Mouse (Mus musculus): ENCODE measurements around the gene Tmem178b. TPM values are rescaled to one million over a fixed set of nuclear protein-coding genes. Genes with fewer than 3 reads are reported as not detected.

The Tmem178b gene
- polyA plus RNA-seq, 1 experiment from 2014 or later, result 48.9 TPM

- whole genome bisulfite sequencing, result 81% methylated on average over 5 of the region's 5 CpGs
- H3K4me3 ChIP-seq (ENCODE audit: low read depth, low read length), result no peak overlapping the region
- H3K27ac ChIP-seq (ENCODE audit: low read depth, low read length), result no peak overlapping the region
- no peaks in the 10 kb centered on the region for H3K9me3 ChIP-seq (ENCODE audit: control insufficient read depth, low read length)
- H3K4me2 ChIP-seq (ENCODE audit: low read depth, low read length), result no peak overlapping the region
- H3K9ac ChIP-seq (replicated peaks; ENCODE audit: low read depth, low read length), result no peak overlapping the region
- no peaks in the 10 kb centered on the region for H3K4me1 ChIP-seq (ENCODE audit: control insufficient read depth, insufficient read depth, low read length)
- ATAC-seq (ENCODE audit: low read depth), result no peak
- no peaks in the 10 kb centered on the region for H3K36me3 ChIP-seq (ENCODE audit: control insufficient read depth, insufficient read depth, low read length)
- H3K27me3 ChIP-seq (ENCODE audit: control insufficient read depth, insufficient read depth, low read length), result no peaks in the 10 kb centered on the region
These were observed 72.8 kb downstream of the Tmem178b start for GRCm38 (mm10) chr6:39945670-39946440.

GRCm38 (mm10) chr6:39946601-39947000 is 73.5 kb downstream of the Tmem178b start:
- Histone ChIP-seq H3K4me1 (ENCODE audit: control insufficient read depth, insufficient read depth, low read length) (no peaks in the 10 kb centered on the region), H3K27me3 (ENCODE audit: control insufficient read depth, insufficient read depth, low read length) (no peaks in the 10 kb centered on the region), H3K36me3 (ENCODE audit: control insufficient read depth, insufficient read depth, low read length) (no peaks in the 10 kb centered on the region), H3K9me3 (ENCODE audit: control insufficient read depth, low read length) (no peaks in the 10 kb centered on the region), H3K27ac (ENCODE audit: low read depth, low read length) (no peak overlapping the region), H3K9ac (replicated peaks; ENCODE audit: low read depth, low read length) (no peak overlapping the region), H3K4me2 (ENCODE audit: low read depth, low read length) (no peak overlapping the region), H3K4me3 (ENCODE audit: low read depth, low read length) (no peak overlapping the region)
- WGBS, result 88% methylated on average over 4 of the region's 4 CpGs
- ATAC-seq (ENCODE audit: low read depth), result no peak

- no peak overlapping the region for H3K27ac ChIP-seq (ENCODE audit: low read depth, low read length)
- no peak overlapping the region for H3K4me3 ChIP-seq (ENCODE audit: low read depth, low read length)
- ATAC-seq (ENCODE audit: low read depth), result no peak
- no peaks in the 10 kb centered on the region for H3K27me3 ChIP-seq (ENCODE audit: control insufficient read depth, insufficient read depth, low read length)
- H3K9me3 ChIP-seq (ENCODE audit: control insufficient read depth, low read length), result no peaks in the 10 kb centered on the region
- H3K36me3 ChIP-seq (ENCODE audit: control insufficient read depth, insufficient read depth, low read length), result no peaks in the 10 kb centered on the region
- no peak overlapping the region for H3K4me2 ChIP-seq (ENCODE audit: low read depth, low read length)
- no peaks in the 10 kb centered on the region for H3K4me1 ChIP-seq (ENCODE audit: control insufficient read depth, insufficient read depth, low read length)
- WGBS, result 86% methylated on average over 5 of the region's 5 CpGs
- H3K9ac ChIP-seq (replicated peaks; ENCODE audit: low read depth, low read length), result no peak overlapping the region
These were observed 80.9 kb downstream of the Tmem178b start for GRCm38 (mm10) chr6:39953951-39954350.

GRCm38 (mm10) chr6:39955211-39955610 is 82.1 kb downstream of the Tmem178b start:
- Histone ChIP-seq H3K27me3 (ENCODE audit: control insufficient read depth, insufficient read depth, low read length) (no peaks in the 10 kb centered on the region), H3K27ac (ENCODE audit: low read depth, low read length) (no peak overlapping the region), H3K4me2 (ENCODE audit: low read depth, low read length) (no peak overlapping the region), H3K4me3 (ENCODE audit: low read depth, low read length) (no peak overlapping the region), H3K9me3 (ENCODE audit: control insufficient read depth, low read length) (no peaks in the 10 kb centered on the region), H3K36me3 (ENCODE audit: control insufficient read depth, insufficient read depth, low read length) (no peaks in the 10 kb centered on the region), H3K9ac (replicated peaks; ENCODE audit: low read depth, low read length) (no peak overlapping the region), H3K4me1 (ENCODE audit: control insufficient read depth, insufficient read depth, low read length) (no peaks in the 10 kb centered on the region)
- 97% methylated on average over 2 of the region's 2 CpGs for WGBS
- no peak for ATAC-seq (ENCODE audit: low read depth)

- no peaks in the 10 kb centered on the region for H3K9me3 ChIP-seq (ENCODE audit: control insufficient read depth, low read length)
- no peaks in the 10 kb centered on the region for H3K4me1 ChIP-seq (ENCODE audit: control insufficient read depth, insufficient read depth, low read length)
- no peak overlapping the region for H3K4me2 ChIP-seq (ENCODE audit: low read depth, low read length)
- H3K36me3 ChIP-seq (ENCODE audit: control insufficient read depth, insufficient read depth, low read length), result no peaks in the 10 kb centered on the region
- H3K9ac ChIP-seq (replicated peaks; ENCODE audit: low read depth, low read length), result no peak overlapping the region
- H3K27ac ChIP-seq (ENCODE audit: low read depth, low read length), result no peak overlapping the region
- ATAC-seq (ENCODE audit: low read depth), result no peak
- WGBS, result 71% methylated on average over 4 of the region's 4 CpGs
- H3K27me3 ChIP-seq (ENCODE audit: control insufficient read depth, insufficient read depth, low read length), result no peaks in the 10 kb centered on the region
- H3K4me3 ChIP-seq (ENCODE audit: low read depth, low read length), result no peak overlapping the region
These were observed 91.5 kb downstream of the Tmem178b start for GRCm38 (mm10) chr6:39964606-39965005.

GRCm38 (mm10) chr6:39970281-39970680 is 97.2 kb downstream of the Tmem178b start:
- Histone ChIP-seq H3K9me3 (ENCODE audit: control insufficient read depth, low read length) (no peaks in the 10 kb centered on the region), H3K36me3 (ENCODE audit: control insufficient read depth, insufficient read depth, low read length) (no peaks in the 10 kb centered on the region), H3K27ac (ENCODE audit: low read depth, low read length) (no peak overlapping the region), H3K4me2 (ENCODE audit: low read depth, low read length) (no peak overlapping the region), H3K9ac (replicated peaks; ENCODE audit: low read depth, low read length) (no peak overlapping the region), H3K4me3 (ENCODE audit: low read depth, low read length) (no peak overlapping the region), H3K4me1 (ENCODE audit: control insufficient read depth, insufficient read depth, low read length) (no peaks in the 10 kb centered on the region), H3K27me3 (ENCODE audit: control insufficient read depth, insufficient read depth, low read length) (no peaks in the 10 kb centered on the region)
- no peak for ATAC-seq (ENCODE audit: low read depth)

- no peaks in the 10 kb centered on the region for H3K27me3 ChIP-seq (ENCODE audit: control insufficient read depth, insufficient read depth, low read length)
- no peak overlapping the region for H3K4me3 ChIP-seq (ENCODE audit: low read depth, low read length)
- no peak for ATAC-seq (ENCODE audit: low read depth)
- H3K9ac ChIP-seq (replicated peaks; ENCODE audit: low read depth, low read length), result no peak overlapping the region
- 84% methylated on average over 4 of the region's 4 CpGs for WGBS
- no peaks in the 10 kb centered on the region for H3K4me1 ChIP-seq (ENCODE audit: control insufficient read depth, insufficient read depth, low read length)
- H3K4me2 ChIP-seq (ENCODE audit: low read depth, low read length), result no peak overlapping the region
- H3K27ac ChIP-seq (ENCODE audit: low read depth, low read length), result no peak overlapping the region
- H3K9me3 ChIP-seq (ENCODE audit: control insufficient read depth, low read length), result no peaks in the 10 kb centered on the region
- no peaks in the 10 kb centered on the region for H3K36me3 ChIP-seq (ENCODE audit: control insufficient read depth, insufficient read depth, low read length)
These were observed 105.9 kb downstream of the Tmem178b start for GRCm38 (mm10) chr6:39978942-39979341.

- H3K27ac ChIP-seq (ENCODE audit: low read depth, low read length), result no peak overlapping the region
- no peak overlapping the region for H3K4me3 ChIP-seq (ENCODE audit: low read depth, low read length)
- H3K9me3 ChIP-seq (ENCODE audit: control insufficient read depth, low read length), result no peaks in the 10 kb centered on the region
- no peak for ATAC-seq (ENCODE audit: low read depth)
- WGBS, result 64% methylated on average over 4 of the region's 4 CpGs
- H3K27me3 ChIP-seq (ENCODE audit: control insufficient read depth, insufficient read depth, low read length), result no peaks in the 10 kb centered on the region
- no peak overlapping the region for H3K4me2 ChIP-seq (ENCODE audit: low read depth, low read length)
- H3K36me3 ChIP-seq (ENCODE audit: control insufficient read depth, insufficient read depth, low read length), result no peaks in the 10 kb centered on the region
- no peaks in the 10 kb centered on the region for H3K4me1 ChIP-seq (ENCODE audit: control insufficient read depth, insufficient read depth, low read length)
- H3K9ac ChIP-seq (replicated peaks; ENCODE audit: low read depth, low read length), result no peak overlapping the region
These were observed 117.7 kb downstream of the Tmem178b start for GRCm38 (mm10) chr6:39990772-39991171.

- WGBS, result 20% methylated on average over 6 of the region's 6 CpGs
- peak; percentile 58; the same call in 1 of the 2 replicates for ATAC-seq (ENCODE audit: low read depth)
These were observed 118.9 kb downstream of the Tmem178b start for GRCm38 (mm10) chr6:39991922-39992321.

More at GRCm38 (mm10) chr6:39991922-39992321, 118.9 kb downstream of the Tmem178b start:
- H3K4me1 ChIP-seq (ENCODE audit: control insufficient read depth, insufficient read depth, low read length), result no peaks in the 10 kb centered on the region
- no peak overlapping the region for H3K4me3 ChIP-seq (ENCODE audit: low read depth, low read length)
- no peaks in the 10 kb centered on the region for H3K27me3 ChIP-seq (ENCODE audit: control insufficient read depth, insufficient read depth, low read length)
- no peaks in the 10 kb centered on the region for H3K36me3 ChIP-seq (ENCODE audit: control insufficient read depth, insufficient read depth, low read length)
- H3K9me3 ChIP-seq (ENCODE audit: control insufficient read depth, low read length), result no peaks in the 10 kb centered on the region
- no peak overlapping the region for H3K9ac ChIP-seq (replicated peaks; ENCODE audit: low read depth, low read length)
- H3K4me2 ChIP-seq (ENCODE audit: low read depth, low read length), result no peak overlapping the region
- H3K27ac ChIP-seq (ENCODE audit: low read depth, low read length), result no peak overlapping the region

All from neural tube, embryonic 14.5 days (tissue).